Mouse (Mus musculus): ENCODE results near the gene Gm20767. TPM values are rescaled to one million over a fixed set of nuclear protein-coding genes. Genes with fewer than 3 reads are reported as not detected.
"Not testable (repeated sequence)": the region's sequence is repeated elsewhere in the genome, so short reads cannot be mapped to it uniquely, and the experiment has no call there.

Gm20767 gene
- polyA plus RNA-seq (2016; fragmentation: Nextera tagmentation; extraction: Ambion mirVana) = not detected in 2 replicates

- WGBS = 94% methylated on average over 2 of the region's 5 CpGs
- not testable (repeated sequence) for H3K4me1 ChIP-seq; H3K9ac ChIP-seq; H3K27me3 ChIP-seq (replicated peaks); H3K36me3 ChIP-seq; H3K27ac ChIP-seq; H3K4me3 ChIP-seq; H3K9me3 ChIP-seq; H3K4me2 ChIP-seq (replicated peaks); ATAC-seq (ENCODE audit: low FRiP score, low read depth)
Measured at GRCm38 (mm10) chr13:120139946-120140345, at the start of gene Gm20767. Gene Gm20767 (plus strand): TSS chr13:120140246.

GRCm38 (mm10) chr13:120092950-120093349 is 47.1 kb upstream of the Gm20767 start:
- H3K9ac ChIP-seq; H3K27ac ChIP-seq; H3K36me3 ChIP-seq; H3K27me3 ChIP-seq (replicated peaks); H3K9me3 ChIP-seq; H3K4me2 ChIP-seq (replicated peaks); H3K4me3 ChIP-seq; H3K4me1 ChIP-seq: not testable (repeated sequence)
- no CpG with 5 or more reads among the region's 13 CpGs for WGBS
- peak; percentile 31; the same call in 1 of the 2 replicates for ATAC-seq (ENCODE audit: low FRiP score, low read depth)

GRCm38 (mm10) chr13:120096241-120096937 is 43.7 kb upstream of the Gm20767 start:
- H3K27ac ChIP-seq; H3K9ac ChIP-seq; H3K4me2 ChIP-seq (replicated peaks); H3K9me3 ChIP-seq; H3K27me3 ChIP-seq (replicated peaks); H3K36me3 ChIP-seq; H3K4me1 ChIP-seq; H3K4me3 ChIP-seq: not testable (repeated sequence)
- WGBS = under 1% methylated on average over 27 of the region's 38 CpGs
- ATAC-seq (ENCODE audit: low FRiP score, low read depth) = peak; percentile 81

- H3K4me1 ChIP-seq; H3K36me3 ChIP-seq; H3K9me3 ChIP-seq; H3K27me3 ChIP-seq (replicated peaks); H3K4me3 ChIP-seq; H3K4me2 ChIP-seq (replicated peaks); H3K9ac ChIP-seq; H3K27ac ChIP-seq: not testable (repeated sequence)
- 3% methylated on average over 5 of the region's 13 CpGs for WGBS
- peak; percentile 25; the same call in 1 of the 2 replicates for ATAC-seq (ENCODE audit: low FRiP score, low read depth)
Measured at GRCm38 (mm10) chr13:120096938-120097256, 43.1 kb upstream of the Gm20767 start.

- H3K4me3 ChIP-seq; H3K27me3 ChIP-seq (replicated peaks); H3K36me3 ChIP-seq; H3K9me3 ChIP-seq; H3K4me1 ChIP-seq; H3K9ac ChIP-seq; H3K4me2 ChIP-seq (replicated peaks); H3K27ac ChIP-seq: not testable (repeated sequence)
- no CpG with 5 or more reads among the region's 5 CpGs for WGBS
- 0 out of 2 replicates have a peak, but pooled peaks have one; percentile 35 for ATAC-seq (ENCODE audit: low FRiP score, low read depth)
Measured at GRCm38 (mm10) chr13:120099327-120099726, 40.7 kb upstream of the Gm20767 start.

GRCm38 (mm10) chr13:120106504-120106903 is 33.5 kb upstream of the Gm20767 start:
- H3K9me3 ChIP-seq; H3K9ac ChIP-seq; H3K4me1 ChIP-seq; H3K36me3 ChIP-seq; H3K4me3 ChIP-seq; H3K27ac ChIP-seq; H3K4me2 ChIP-seq (replicated peaks); H3K27me3 ChIP-seq (replicated peaks); ATAC-seq (ENCODE audit: low FRiP score, low read depth): not testable (repeated sequence)
- no CpG with 5 or more reads among the region's 5 CpGs for WGBS

- H3K27me3 ChIP-seq (replicated peaks); H3K4me1 ChIP-seq; H3K9me3 ChIP-seq; H3K4me3 ChIP-seq; H3K9ac ChIP-seq; ATAC-seq (ENCODE audit: low FRiP score, low read depth); H3K4me2 ChIP-seq (replicated peaks); H3K36me3 ChIP-seq; H3K27ac ChIP-seq: not testable (repeated sequence)
- 83% methylated on average over 2 of the region's 2 CpGs for WGBS
Measured at GRCm38 (mm10) chr13:120107000-120107399, 33.0 kb upstream of the Gm20767 start.

GRCm38 (mm10) chr13:120142348-120142747 is 2.3 kb downstream of the Gm20767 start:
- not testable (repeated sequence) for ATAC-seq (ENCODE audit: low FRiP score, low read depth); H3K27ac ChIP-seq; H3K4me1 ChIP-seq; H3K9me3 ChIP-seq; H3K4me2 ChIP-seq (replicated peaks); H3K27me3 ChIP-seq (replicated peaks); H3K9ac ChIP-seq; H3K36me3 ChIP-seq; H3K4me3 ChIP-seq
- WGBS = 90% methylated on average over 2 of the region's 3 CpGs

GRCm38 (mm10) chr13:120149660-120150407 is 9.8 kb downstream of the Gm20767 start:
- H3K27me3 ChIP-seq (replicated peaks); H3K4me3 ChIP-seq; H3K36me3 ChIP-seq; ATAC-seq (ENCODE audit: low FRiP score, low read depth); H3K9ac ChIP-seq; H3K27ac ChIP-seq; H3K4me1 ChIP-seq; H3K4me2 ChIP-seq (replicated peaks); H3K9me3 ChIP-seq: not testable (repeated sequence)
- WGBS = 64% methylated on average over 3 of the region's 4 CpGs

GRCm38 (mm10) chr13:120150589-120150988 is 10.5 kb downstream of the Gm20767 start:
- H3K4me3 ChIP-seq; H3K4me2 ChIP-seq (replicated peaks); H3K9me3 ChIP-seq; ATAC-seq (ENCODE audit: low FRiP score, low read depth); H3K4me1 ChIP-seq; H3K27ac ChIP-seq; H3K9ac ChIP-seq; H3K36me3 ChIP-seq; H3K27me3 ChIP-seq (replicated peaks): not testable (repeated sequence)
- WGBS = 66% methylated on average over 3 of the region's 3 CpGs

- H3K9ac ChIP-seq; H3K4me2 ChIP-seq (replicated peaks); H3K27me3 ChIP-seq (replicated peaks); H3K36me3 ChIP-seq; ATAC-seq (ENCODE audit: low FRiP score, low read depth); H3K4me1 ChIP-seq; H3K4me3 ChIP-seq; H3K9me3 ChIP-seq; H3K27ac ChIP-seq: not testable (repeated sequence)
- WGBS = 63% methylated on average over 5 of the region's 5 CpGs
Measured at GRCm38 (mm10) chr13:120168301-120168700, 28.3 kb downstream of the Gm20767 start.

- not testable (repeated sequence) for H3K9ac ChIP-seq; ATAC-seq (ENCODE audit: low FRiP score, low read depth); H3K27me3 ChIP-seq (replicated peaks); H3K36me3 ChIP-seq; H3K27ac ChIP-seq; H3K4me3 ChIP-seq; H3K9me3 ChIP-seq; H3K4me2 ChIP-seq (replicated peaks); H3K4me1 ChIP-seq
- 85% methylated on average over 4 of the region's 4 CpGs for WGBS
Measured at GRCm38 (mm10) chr13:120172133-120172532, 32.1 kb downstream of the Gm20767 start, which contains the start of gene Gm21818. Gene Gm21818 (plus strand): TSS chr13:120172433.
